Mouse (Mus musculus) midbrain, embryonic 14.5 days (tissue): ENCODE measurements around the gene Zfp697. TPM values are rescaled to one million over a fixed set of nuclear protein-coding genes. Genes with fewer than 3 reads are reported as not detected.

Source experiments
- ATAC-seq: fragments of 200-750 bp; cut with Nextera tagmentation; 2 replicates; pipeline ENCODE4 v1.8.0; 2017; ENCODE audit warnings: moderate number of reproducible peaks, moderate library complexity; ENCODE audit not compliant: low FRiP score, low TSS enrichment
- DNase-seq: peaks from one replicate; pipeline ENCODE4 v3.0.0-alpha.2; 2015
- H3K27ac ChIP-seq: fragments of 300-500 bp; sonication (generic); replicated peaks from 2 replicates; pipeline ENCODE4 v1.5.1; 2014; ENCODE audit warnings: mild to moderate bottlenecking, low read depth, low read length, moderate library complexity
- H3K27me3 ChIP-seq: fragments of 300-500 bp; sonication (generic); 2 replicates; pipeline ENCODE4 v1.6.1; 2014; ENCODE audit warnings: low read length, control low read depth, mixed read lengths; ENCODE audit not compliant: control insufficient read depth, insufficient read depth
- H3K36me3 ChIP-seq: fragments of 300-500 bp; sonication (generic); 2 replicates; pipeline ENCODE4 v1.6.1; 2014; ENCODE audit warnings: low read length, control low read depth; ENCODE audit not compliant: control insufficient read depth, insufficient read depth
- H3K4me1 ChIP-seq: fragments of 300-500 bp; sonication (generic); 2 replicates; pipeline ENCODE4 v1.6.1; 2014; ENCODE audit warnings: mild to moderate bottlenecking, antibody characterized with exemption, low read length, control low read depth; ENCODE audit not compliant: control insufficient read depth, insufficient read depth
- H3K4me2 ChIP-seq: fragments of 300-500 bp; sonication (generic); 2 replicates; pipeline ENCODE4 v1.6.1; 2014; ENCODE audit warnings: mild to moderate bottlenecking, low read length, moderate library complexity
- H3K4me3 ChIP-seq: fragments of 300-500 bp; sonication (generic); replicated peaks from 2 replicates; pipeline ENCODE4 v1.5.1; 2014; ENCODE audit warnings: low read depth, low read length
- H3K9ac ChIP-seq: fragments of 300-500 bp; sonication (generic); replicated peaks from 2 replicates; pipeline ENCODE4 v1.6.1; 2014; ENCODE audit warnings: mild to moderate bottlenecking, low read length, moderate library complexity
- H3K9me3 ChIP-seq: fragments of 300-500 bp; sonication (generic); 2 replicates; pipeline ENCODE4 v1.6.1; 2016; ENCODE audit warnings: low read length, control low read depth, mixed read lengths; ENCODE audit not compliant: control insufficient read depth
- whole genome bisulfite sequencing: fragments of 180-500 bp; shearing (Covaris S2); extraction: QIAGEN DNeasy Blood & Tissue Kit; methylation state at CpG from one replicate; pipeline ENCODE4 v1.1.7; 2014; 5-methylcytosine and 5-hydroxymethylcytosine counted together
- polyA plus RNA-seq: library from polyadenylated mRNA; unstranded; fragments of >200 nt; fragmentation: Nextera tagmentation; extraction: Ambion mirVana; gene quantifications from 2 replicates; pipeline ENCODE4 v1.2.1, GENCODE M21; 2014

Zfp697 gene
- polyA plus RNA-seq, 1 experiment from 2014 or later = 21.3 TPM

DNA sequence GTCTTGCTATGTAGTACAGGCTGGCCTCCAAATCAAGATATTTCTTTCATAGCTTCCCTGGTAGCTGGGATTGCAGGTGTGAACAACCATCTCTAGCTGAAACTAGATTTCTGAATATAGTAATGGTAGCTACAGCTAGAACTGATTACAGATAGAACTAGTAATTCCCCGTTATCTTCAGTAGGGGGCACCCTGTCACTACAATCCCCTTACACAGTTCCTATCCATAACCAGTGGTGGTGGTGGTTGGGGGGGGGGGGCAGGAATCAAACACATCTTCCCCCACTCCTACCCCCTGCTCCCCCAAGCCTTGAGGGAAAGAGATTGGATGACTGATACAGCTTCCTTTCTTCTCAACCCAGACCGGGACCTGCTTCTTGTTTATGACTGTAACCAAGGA lies 19.5 kb upstream of the Zfp697 start:
- no peak overlapping the region for H3K4me2 ChIP-seq
- H3K36me3 ChIP-seq = no peaks in the 10 kb centered on the region
- H3K27ac ChIP-seq = no peak overlapping the region
- H3K9me3 ChIP-seq = no peaks in the 10 kb centered on the region
- 39% methylated on average over 2 of the region's 2 CpGs for whole genome bisulfite sequencing
- no peak overlapping the region for H3K4me3 ChIP-seq
- H3K4me1 ChIP-seq = no peaks in the 10 kb centered on the region
- DNase-seq (peak; percentile 42), ATAC-seq (no peak)
- H3K27me3 ChIP-seq = no peaks in the 10 kb centered on the region
- H3K9ac ChIP-seq = no peak overlapping the region

DNA sequence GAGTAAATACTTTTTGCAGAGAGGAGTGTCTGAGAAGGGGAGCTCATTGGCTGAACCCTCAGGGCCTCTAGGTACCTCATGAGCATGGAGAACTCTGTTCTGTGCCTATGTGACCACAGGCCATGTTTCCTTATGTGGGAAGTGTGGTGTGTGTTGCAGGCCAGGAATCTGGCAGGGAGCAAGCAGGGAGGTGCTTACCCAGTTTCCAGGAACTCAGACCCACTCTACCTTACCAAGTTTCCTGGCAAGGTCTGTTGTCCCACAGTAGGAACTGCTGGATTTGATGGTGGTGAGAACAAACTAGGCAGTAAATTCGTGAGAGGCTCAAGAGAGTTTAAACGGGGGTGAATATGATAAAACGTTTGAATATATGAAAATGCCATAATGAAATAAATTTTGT lies 16.2 kb upstream of the Zfp697 start:
- no peaks in the 10 kb centered on the region for H3K27me3 ChIP-seq
- no peaks in the 10 kb centered on the region for H3K36me3 ChIP-seq
- H3K4me2 ChIP-seq = no peak overlapping the region
- no peak overlapping the region for H3K27ac ChIP-seq
- no peaks in the 10 kb centered on the region for H3K9me3 ChIP-seq
- ATAC-seq = no peak
- 82% methylated on average over 3 of the region's 3 CpGs for WGBS
- H3K4me3 ChIP-seq = no peak overlapping the region
- DNase-seq = no peak
- H3K9ac ChIP-seq = no peak overlapping the region
- no peaks in the 10 kb centered on the region for H3K4me1 ChIP-seq

DNA sequence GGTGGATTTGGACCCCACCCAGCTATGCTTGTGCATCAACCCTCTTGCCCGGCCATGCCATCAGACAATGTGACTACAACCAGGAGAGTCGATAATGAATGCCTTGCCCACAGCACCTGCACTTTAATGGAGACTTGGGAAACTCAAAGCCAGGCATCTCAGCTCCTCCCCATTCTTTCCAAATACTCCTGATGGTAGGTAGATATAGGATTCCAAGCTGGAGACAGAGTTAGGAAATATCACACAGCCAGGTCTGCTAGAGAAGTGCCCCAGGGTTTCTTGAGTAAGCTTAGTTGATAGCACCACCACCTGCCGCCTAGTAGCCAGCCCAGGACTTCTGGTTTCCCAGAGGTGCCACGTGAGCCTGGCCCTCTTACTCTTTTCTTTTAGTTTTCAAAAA lies 15.4 kb upstream of the Zfp697 start:
- no peaks in the 10 kb centered on the region for H3K27me3 ChIP-seq
- no peak overlapping the region for H3K9ac ChIP-seq
- ATAC-seq (no peak), DNase-seq (no peak)
- 0 out of 2 replicates have a peak, but pooled peaks cover 4% of the 10 kb centered on the region for H3K9me3 ChIP-seq
- no peak overlapping the region for H3K4me3 ChIP-seq
- H3K36me3 ChIP-seq = no peaks in the 10 kb centered on the region
- no peak overlapping the region for H3K4me2 ChIP-seq
- H3K27ac ChIP-seq = no peak overlapping the region
- no peaks in the 10 kb centered on the region for H3K4me1 ChIP-seq
- 89% methylated on average over 4 of the region's 4 CpGs for WGBS

DNA sequence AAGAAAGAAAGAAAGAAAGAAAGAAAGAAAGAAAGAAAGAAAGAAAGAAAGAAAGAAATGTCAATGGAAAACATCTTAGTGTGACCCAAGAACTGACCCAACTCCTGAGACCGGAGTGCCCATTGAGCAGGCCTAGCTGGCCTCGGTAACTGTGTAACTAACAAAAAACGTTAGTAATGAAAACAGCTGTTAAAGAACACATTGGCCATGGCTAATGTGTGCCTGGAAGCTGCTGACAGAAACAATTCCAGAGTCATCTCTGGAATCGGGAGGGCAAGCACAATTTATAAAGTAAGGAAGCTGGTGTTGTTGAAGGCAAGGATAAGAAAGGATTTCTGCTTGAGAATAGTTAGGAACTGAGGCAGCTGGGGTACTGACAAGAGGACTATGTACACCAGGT lies 14.0 kb upstream of the Zfp697 start:
- ATAC-seq (no peak), DNase-seq (no peak)
- Histone ChIP-seq H3K9ac (no peak overlapping the region), H3K4me3 (no peak overlapping the region), H3K9me3 (0 out of 2 replicates have a peak, but pooled peaks cover 4% of the 10 kb centered on the region), H3K27me3 (no peaks in the 10 kb centered on the region), H3K36me3 (no peaks in the 10 kb centered on the region), H3K27ac (no peak overlapping the region), H3K4me1 (no peaks in the 10 kb centered on the region), H3K4me2 (no peak overlapping the region)
- 77% methylated on average over 4 of the region's 4 CpGs for WGBS

DNA sequence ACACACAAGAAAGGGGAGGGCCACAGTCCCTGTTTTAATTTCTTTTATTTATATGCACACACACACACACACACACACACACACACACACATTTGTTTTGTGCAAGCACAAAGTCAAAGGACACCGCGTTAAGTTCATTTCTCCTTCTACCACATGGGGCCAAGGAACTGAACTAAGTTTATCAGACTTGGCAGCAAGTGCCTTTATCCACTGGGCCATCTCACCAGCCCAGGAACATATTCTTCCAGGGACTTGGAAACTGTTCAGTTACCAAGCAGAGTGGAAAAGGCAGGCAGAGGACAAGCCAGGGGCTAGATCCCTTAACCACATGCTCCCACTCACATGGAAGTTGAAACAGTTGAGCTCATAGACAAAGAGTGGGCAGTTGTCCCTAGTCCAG lies 13.5 kb upstream of the Zfp697 start:
- Histone ChIP-seq H3K4me3 (no peak overlapping the region), H3K4me2 (no peak overlapping the region), H3K4me1 (no peaks in the 10 kb centered on the region), H3K27me3 (no peaks in the 10 kb centered on the region), H3K27ac (no peak overlapping the region), H3K9ac (no peak overlapping the region), H3K36me3 (no peaks in the 10 kb centered on the region), H3K9me3 (0 out of 2 replicates have a peak, but pooled peaks cover 4% of the 10 kb centered on the region)
- WGBS = 92% methylated on average over 2 of the region's 2 CpGs
- ATAC-seq = no peak
- DNase-seq = no peak

DNA sequence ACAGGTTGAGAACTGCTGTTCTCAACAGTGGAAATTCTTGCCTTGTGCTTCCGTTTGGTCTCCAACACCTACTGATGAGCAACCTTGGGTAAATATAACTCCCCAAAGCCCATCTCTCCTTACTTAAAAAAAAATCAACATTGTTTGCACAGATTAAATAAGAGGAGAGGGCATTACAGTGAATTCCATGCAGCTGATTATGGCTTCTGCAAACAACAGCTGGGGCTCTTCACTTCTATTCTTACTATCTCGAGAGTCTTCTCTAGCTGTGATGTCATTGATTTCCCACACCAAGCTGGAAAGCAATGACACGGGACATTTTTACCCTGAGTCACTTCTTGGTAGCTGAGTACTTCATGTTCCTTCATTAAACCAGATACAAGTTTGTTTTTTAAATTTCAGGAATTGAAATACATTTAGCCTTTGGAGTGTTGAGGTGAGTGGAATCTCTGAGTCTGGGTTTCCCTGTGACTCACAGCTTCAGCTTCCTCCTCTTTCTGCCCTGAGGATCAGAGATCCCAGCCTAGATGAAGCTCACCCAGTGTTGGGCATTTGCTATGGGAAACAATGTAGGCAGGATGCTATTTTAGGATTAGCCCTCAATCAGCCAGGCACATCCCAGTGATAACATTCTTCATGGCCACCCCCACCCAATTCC lies 8.1 kb upstream of the Zfp697 start:
- Histone ChIP-seq H3K27me3 (no peaks in the 10 kb centered on the region), H3K27ac (no peak overlapping the region), H3K4me2 (no peak overlapping the region), H3K9me3 (0 out of 2 replicates have a peak, but pooled peaks cover 4% of the 10 kb centered on the region), H3K36me3 (no peaks in the 10 kb centered on the region), H3K4me1 (no peaks in the 10 kb centered on the region), H3K4me3 (no peak overlapping the region), H3K9ac (no peak overlapping the region)
- DNase-seq (no peak), ATAC-seq (no peak)
- WGBS = 82% methylated on average over 3 of the region's 3 CpGs

DNA sequence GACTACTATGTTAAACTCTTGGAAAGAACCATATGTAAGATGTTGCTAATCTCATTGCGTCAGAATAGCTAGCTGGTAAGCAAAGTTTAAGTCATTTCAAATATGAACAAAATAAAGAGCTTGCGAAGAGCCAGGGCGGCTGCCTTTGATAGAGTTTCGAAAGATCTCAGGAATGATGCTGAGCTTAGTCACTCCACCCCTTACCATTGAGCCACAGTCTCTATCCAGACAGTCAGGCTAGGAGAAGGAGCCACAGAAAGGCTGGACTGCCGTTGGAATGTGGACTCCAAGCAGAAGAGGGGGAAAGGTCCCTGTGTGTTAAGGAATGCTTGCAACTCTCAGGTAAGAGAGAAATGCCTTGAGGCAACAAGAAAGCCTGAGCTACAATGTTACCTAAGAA lies 7.3 kb upstream of the Zfp697 start:
- 90% methylated on average over 5 of the region's 5 CpGs for WGBS

DNA sequence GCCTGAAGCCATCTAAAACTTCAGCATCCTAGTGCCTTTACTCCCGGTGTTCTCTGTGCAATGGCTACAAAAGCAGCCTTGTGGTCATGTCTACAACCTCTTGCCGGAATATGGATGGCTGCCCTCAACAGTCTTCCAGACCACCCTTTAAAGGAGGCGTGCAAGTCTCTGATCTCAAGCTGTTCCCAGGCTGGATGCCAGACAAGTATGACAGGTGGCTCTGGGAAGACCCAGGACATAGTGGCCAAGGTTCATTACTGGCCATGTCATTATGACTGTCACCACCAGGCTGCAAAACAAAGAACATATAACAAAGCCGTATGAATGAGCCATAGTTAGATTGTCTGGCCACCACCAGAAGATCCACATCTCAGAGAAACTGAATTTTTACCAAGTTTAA lies 4.0 kb upstream of the Zfp697 start:
- H3K4me2 ChIP-seq = no peak overlapping the region
- no peak overlapping the region for H3K4me3 ChIP-seq
- H3K9me3 ChIP-seq = no peaks in the 10 kb centered on the region
- DNase-seq (no peak), ATAC-seq (no peak)
- no peaks in the 10 kb centered on the region for H3K27me3 ChIP-seq
- H3K9ac ChIP-seq = no peak overlapping the region
- WGBS = 86% methylated on average over 4 of the region's 4 CpGs
- H3K4me1 ChIP-seq = peaks cover 4% of the 10 kb centered on the region; the same call in 1 of the 2 replicates
- no peaks in the 10 kb centered on the region for H3K36me3 ChIP-seq
- no peak overlapping the region for H3K27ac ChIP-seq

More for the DNA sequence above, 7.3 kb upstream of the Zfp697 start:
- no peaks in the 10 kb centered on the region for H3K36me3 ChIP-seq
- DNase-seq (no peak), ATAC-seq (no peak)
- no peak overlapping the region for H3K4me2 ChIP-seq
- H3K27ac ChIP-seq = no peak overlapping the region
- no peak overlapping the region for H3K9ac ChIP-seq
- no peaks in the 10 kb centered on the region for H3K27me3 ChIP-seq
- H3K4me1 ChIP-seq = no peaks in the 10 kb centered on the region
- H3K4me3 ChIP-seq = no peak overlapping the region
- H3K9me3 ChIP-seq = 0 out of 2 replicates have a peak, but pooled peaks cover 4% of the 10 kb centered on the region

DNA sequence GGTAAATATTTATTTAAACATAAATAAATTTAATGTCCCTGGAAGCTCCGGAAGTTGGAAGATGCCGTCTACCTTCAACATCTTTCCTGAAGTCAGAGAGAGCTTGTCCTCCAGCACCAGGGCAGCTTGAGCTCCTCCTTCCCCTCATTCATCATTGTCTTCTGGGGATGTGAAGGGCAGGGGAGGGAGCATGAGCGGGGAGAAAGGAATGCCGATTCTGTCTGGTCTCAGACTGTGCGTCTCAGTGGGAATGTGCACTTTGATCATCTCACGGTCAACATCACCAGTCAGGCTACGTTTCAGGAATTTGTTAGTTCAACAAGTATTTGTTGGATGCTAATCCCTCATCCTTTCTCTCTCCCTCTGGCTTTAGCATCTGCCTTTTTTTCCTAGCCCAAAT lies 3.0 kb upstream of the Zfp697 start:
- Histone ChIP-seq H3K27ac (no peak overlapping the region), H3K4me1 (peaks cover 11% of the 10 kb centered on the region), H3K9me3 (no peaks in the 10 kb centered on the region), H3K4me2 (no peak overlapping the region), H3K9ac (no peak overlapping the region), H3K4me3 (no peak overlapping the region), H3K27me3 (no peaks in the 10 kb centered on the region), H3K36me3 (no peaks in the 10 kb centered on the region)
- no peak for ATAC-seq
- 22% methylated on average over 7 of the region's 7 CpGs for WGBS
- no peak for DNase-seq
